Mouse (Mus musculus) MEL (cell line): Measurements from ENCODE around the gene Chrng. TPM values are rescaled to one million over a fixed set of nuclear protein-coding genes. Genes with fewer than 3 reads are reported as not detected.

ENCODE experiments used
- DNase-seq: peaks from one replicate; pipeline ENCODE4 v3.0.0; 2011; ENCODE audit warnings: low read depth, low spot score
- H3K27ac ChIP-seq: 2 replicates; pipeline ENCODE4 v1.5.1; 2012; ENCODE audit warnings: low read depth, mild to moderate bottlenecking, control low read depth, low read length, moderate library complexity; ENCODE audit not compliant: control insufficient read depth
- H3K27me3 ChIP-seq, 2 experiments: fragments of 150-350 bp in 1 of 2; sonication (generic) in 1 of 2; 2 replicates each; pipeline ENCODE4 v1.6.1; 2012; ENCODE audit warnings: low read length in 2 of 2, mild to moderate bottlenecking in 2 of 2, improper control_type of control experiment in 1 of 2, moderate library complexity in 1 of 2; ENCODE audit not compliant: insufficient read depth in 2 of 2, control insufficient read depth in 1 of 2
- H3K36me3 ChIP-seq, 2 experiments: 2 replicates each; pipeline ENCODE4 v1.6.1; 2012 to 2014; ENCODE audit warnings: low read length in 2 of 2, improper control_type of control experiment in 1 of 2, inconsistent platforms in 1 of 2, mild to moderate bottlenecking in 1 of 2; ENCODE audit not compliant: insufficient read depth in 2 of 2, control insufficient read depth in 1 of 2
- H3K4me1 ChIP-seq, 2 experiments: fragments of 150-350 bp in 1 of 2; sonication (generic) in 1 of 2; 2 replicates each; pipeline ENCODE4 v1.6.1; 2012; ENCODE audit warnings: low read length in 2 of 2, improper control_type of control experiment in 1 of 2, mild to moderate bottlenecking in 1 of 2; ENCODE audit not compliant: insufficient read depth in 2 of 2, control insufficient read depth in 1 of 2
- H3K4me3 ChIP-seq, 2 experiments: fragments of 150-350 bp in 1 of 2; sonication (generic) in 1 of 2; 2 replicates each; pipeline ENCODE4 v1.5.1; 2012; ENCODE audit warnings: low read depth in 2 of 2, low read length in 2 of 2, mild to moderate bottlenecking in 2 of 2, moderate library complexity in 2 of 2, control low read depth in 1 of 2, improper control_type of control experiment in 1 of 2; ENCODE audit not compliant: control insufficient read depth in 1 of 2, insufficient read depth in 1 of 2
- H3K79me2 ChIP-seq: 2 replicates; pipeline ENCODE4 v1.6.1; 2012; ENCODE audit warnings: mild to moderate bottlenecking, low read length, moderate library complexity; ENCODE audit not compliant: control insufficient read depth, poor library complexity, insufficient read depth
- H3K9ac ChIP-seq: 2 replicates; pipeline ENCODE4 v1.6.1; 2012; ENCODE audit warnings: low read depth, mild to moderate bottlenecking, control low read depth, low read length, moderate library complexity; ENCODE audit not compliant: control insufficient read depth, poor library complexity, severe bottlenecking
- H3K9me3 ChIP-seq: fragments of 150-350 bp; sonication (generic); replicated peaks from 2 replicates; pipeline ENCODE4 v1.6.1; 2012; ENCODE audit warnings: mild to moderate bottlenecking, low read length, improper control_type of control experiment, moderate library complexity; ENCODE audit not compliant: insufficient read depth
- CTCF ChIP-seq, 3 experiments: IDR thresholded peaks in 2 of 3; conservative IDR thresholded peaks in 1 of 3; 2 replicates each; pipeline ENCODE4 v1.5.1; 2011 to 2012; ENCODE audit warnings: low read length in 3 of 3, low read depth in 2 of 3, mild to moderate bottlenecking in 2 of 3, improper control_type of control experiment in 1 of 3, inconsistent platforms in 1 of 3, mixed read lengths in 1 of 3, moderate library complexity in 1 of 3; ENCODE audit not compliant: control insufficient read depth in 1 of 3, insufficient read depth in 1 of 3, poor library complexity in 1 of 3, severe bottlenecking in 1 of 3
- E2F4 ChIP-seq: IDR thresholded peaks from 2 replicates; pipeline ENCODE4 v1.6.1; 2011; ENCODE audit warnings: low read depth, low read length, improper control_type of control experiment, borderline replicate concordance
- ELF1 ChIP-seq: IDR thresholded peaks from 2 replicates; pipeline ENCODE4 v1.6.1; 2014; ENCODE audit warnings: low read depth, mild to moderate bottlenecking, inconsistent platforms, low read length, improper control_type of control experiment, moderate library complexity
- EP300 ChIP-seq, 2 experiments: IDR thresholded peaks; 2 replicates each; pipeline ENCODE4 v1.6.1; 2011; ENCODE audit warnings: improper control_type of control experiment in 2 of 2, low read length in 2 of 2, low read depth in 1 of 2, mild to moderate bottlenecking in 1 of 2
- HCFC1 ChIP-seq: IDR thresholded peaks from 2 replicates; pipeline ENCODE4 v1.6.1; 2012; ENCODE audit warnings: low read depth, mild to moderate bottlenecking, inconsistent platforms, low read length, improper control_type of control experiment, moderate library complexity
- KAT2A ChIP-seq: conservative IDR thresholded peaks from 2 replicates; pipeline ENCODE4 v1.6.1; 2012; ENCODE audit warnings: low read depth, low read length, improper control_type of control experiment, inconsistent platforms
- MAFK ChIP-seq: IDR thresholded peaks from 2 replicates; pipeline ENCODE4 v1.6.1; 2011; ENCODE audit warnings: low read depth, mild to moderate bottlenecking, low read length, improper control_type of control experiment, borderline replicate concordance
- MAZ ChIP-seq: IDR thresholded peaks from 2 replicates; pipeline ENCODE4 v1.6.1; 2012; ENCODE audit warnings: low read depth, mild to moderate bottlenecking, inconsistent platforms, low read length, improper control_type of control experiment
- MYB ChIP-seq: IDR thresholded peaks from 2 replicates; pipeline ENCODE4 v1.6.1; 2011; ENCODE audit warnings: mild to moderate bottlenecking, low read depth, low read length, improper control_type of control experiment
- MYC ChIP-seq: IDR thresholded peaks from 2 replicates; pipeline ENCODE4 v1.6.1; 2011; ENCODE audit warnings: low read depth, mild to moderate bottlenecking, low read length, improper control_type of control experiment, moderate library complexity
- NELFE ChIP-seq: IDR thresholded peaks from 2 replicates; pipeline ENCODE4 v1.6.1; 2011; ENCODE audit warnings: low read depth, low read length, improper control_type of control experiment
- POLR2AphosphoS2 ChIP-seq: IDR thresholded peaks from 2 replicates; pipeline ENCODE4 v1.6.1; 2011; ENCODE audit warnings: low read length, improper control_type of control experiment
- POLR2AphosphoS5 ChIP-seq: IDR thresholded peaks from 2 replicates; pipeline ENCODE4 v1.6.1; 2012; ENCODE audit warnings: low read depth, borderline replicate concordance, mild to moderate bottlenecking, inconsistent platforms, low read length, moderate library complexity, mixed read lengths
- SIN3A ChIP-seq: IDR thresholded peaks from 2 replicates; pipeline ENCODE4 v1.6.1; 2012; ENCODE audit warnings: low read length, improper control_type of control experiment, inconsistent platforms
- SMC3 ChIP-seq: IDR thresholded peaks from 2 replicates; pipeline ENCODE4 v1.6.1; 2011; ENCODE audit warnings: low read depth, low read length, improper control_type of control experiment
- TAL1 ChIP-seq: IDR thresholded peaks from 2 replicates; pipeline ENCODE4 v1.6.1; 2012; ENCODE audit warnings: mild to moderate bottlenecking, inconsistent platforms, low read length, moderate library complexity, mixed read lengths
- TCF12 ChIP-seq: IDR thresholded peaks from 2 replicates; pipeline ENCODE4 v1.6.1; 2014; ENCODE audit warnings: low read depth, mild to moderate bottlenecking, inconsistent platforms, low read length, improper control_type of control experiment, moderate library complexity
- USF1 ChIP-seq: IDR thresholded peaks from 2 replicates; pipeline ENCODE4 v1.6.1; 2014; ENCODE audit warnings: low read depth, mild to moderate bottlenecking, inconsistent platforms, low read length, improper control_type of control experiment, moderate library complexity
- USF2 ChIP-seq, 2 experiments: IDR thresholded peaks; 2 replicates each; pipeline ENCODE4 v1.6.1; 2011 to 2012; ENCODE audit warnings: improper control_type of control experiment in 2 of 2, low read length in 2 of 2, borderline replicate concordance in 1 of 2, inconsistent platforms in 1 of 2, low read depth in 1 of 2, mild to moderate bottlenecking in 1 of 2; ENCODE audit not compliant: insufficient read depth in 1 of 2
- ZMIZ1 ChIP-seq: IDR thresholded peaks from 2 replicates; pipeline ENCODE4 v1.6.1; 2012; ENCODE audit warnings: low read depth, mild to moderate bottlenecking, inconsistent platforms, low read length, improper control_type of control experiment, moderate library complexity
- ZNF384 ChIP-seq: IDR thresholded peaks from 2 replicates; pipeline ENCODE4 v1.6.1; 2012; ENCODE audit warnings: low read depth, mild to moderate bottlenecking, inconsistent platforms, low read length, improper control_type of control experiment
- polyA plus RNA-seq, 2 experiments: library from polyadenylated mRNA; stranded (reverse) in 1 of 2; unstranded in 1 of 2; fragments of >175 nt in 1 of 2; fragments of >200 nt in 1 of 2; gene quantifications; 2 replicates each; pipeline versions ENCODE4 v1.2.1 to v1.2.4; 2012; ENCODE audit warnings: low replicate concordance in 2 of 2, low read depth in 1 of 2; ENCODE audit not compliant: insufficient read length in 2 of 2, insufficient read depth in 1 of 2, missing spikeins in 1 of 2
- total RNA-seq: library from RNA; depleted of rRNA; stranded (reverse); fragments of 300-350 nt; gene quantifications from 2 replicates; pipeline ENCODE4 v1.2.3, GENCODE M21; 2012; rRNA removed

Gene Chrng
- total RNA-seq: not detected in 2 replicates
- polyA plus RNA-seq: not detected

GRCm38 (mm10) chr1:87204465-87204864 lies at the start of gene Chrng:
Chrng (plus strand) TSS chr1:87204657.
- no peak within 1 kb of the TSS for H3K4me3 ChIP-seq
- DNase-seq: no peak

GRCm38 (mm10) chr1:87155531-87156198 lies 48.8 kb upstream of the Chrng start:
- no peak overlapping the region for H3K4me3 ChIP-seq
- DNase-seq: no peak
- H3K36me3 ChIP-seq: no peaks in the 10 kb centered on the region
- TF ChIP-seq TAL1 (no peak), ELF1 (no peak), HCFC1 (no peak), NELFE (no peak), ZNF384 (no peak), TCF12 (no peak), MYB (no peak), KAT2A (no peak), MAZ (no peak), ZMIZ1 (no peak), USF1 (no peak), CTCF (IDR thresholded peaks at IDR 0.05 in 2 of 3, conservative IDR thresholded peaks at IDR 0.05 in 1 of 3; ENCODE audit: control insufficient read depth in 1 of 3, insufficient read depth in 1 of 3, low read depth in 2 of 3, low read length in 3 of 3, poor library complexity in 1 of 3, severe bottlenecking in 1 of 3) (no peak), EP300 (IDR thresholded peaks at IDR 0.05; ENCODE audit: low read depth in 1 of 2, low read length in 2 of 2) (no peak)
- no peaks in the 10 kb centered on the region for H3K79me2 ChIP-seq
- H3K9ac ChIP-seq: no peak overlapping the region
- H3K27me3 ChIP-seq: peaks cover 0 to 1% of the 10 kb centered on the region in 2 experiments; a peak in 1 of 4 replicates
- H3K9me3 ChIP-seq: no peaks in the 10 kb centered on the region
- no peak overlapping the region for H3K27ac ChIP-seq
- no peaks in the 10 kb centered on the region for H3K4me1 ChIP-seq

More at GRCm38 (mm10) chr1:87204465-87204864, at the start of gene Chrng:
- no peak for TF ChIP-seq NELFE
- TF ChIP-seq USF2 (IDR thresholded peaks at IDR 0.05; ENCODE audit: borderline replicate concordance in 1 of 2, insufficient read depth in 1 of 2, low read depth in 1 of 2, low read length in 2 of 2): no peak
- no peak for TF ChIP-seq E2F4
- no peak for TF ChIP-seq MYC
- no peak for TF ChIP-seq POLR2AphosphoS5
- no peak for TF ChIP-seq TCF12
- no peak for TF ChIP-seq POLR2AphosphoS2
- no peak for TF ChIP-seq SMC3
- TF ChIP-seq KAT2A: no peak
- TF ChIP-seq MAFK: no peak
- TF ChIP-seq SIN3A: no peak
- TF ChIP-seq, all 39 proteins: peak for 0
- H3K9ac ChIP-seq: no peak within 1 kb of the TSS
- H3K36me3 ChIP-seq: no peaks in the 10 kb centered on the region
- no peak within 1 kb of the TSS for H3K27ac ChIP-seq
- H3K79me2 ChIP-seq: no peaks in the 10 kb centered on the region
- H3K4me1 ChIP-seq: no peaks in the 10 kb centered on the region
- H3K9me3 ChIP-seq: no peaks in the 10 kb centered on the region
- H3K27me3 ChIP-seq: peaks cover 0 to 3% of the 10 kb centered on the region in 2 experiments; a peak in 3 of 4 replicates
